In the genomic region with DNA sequence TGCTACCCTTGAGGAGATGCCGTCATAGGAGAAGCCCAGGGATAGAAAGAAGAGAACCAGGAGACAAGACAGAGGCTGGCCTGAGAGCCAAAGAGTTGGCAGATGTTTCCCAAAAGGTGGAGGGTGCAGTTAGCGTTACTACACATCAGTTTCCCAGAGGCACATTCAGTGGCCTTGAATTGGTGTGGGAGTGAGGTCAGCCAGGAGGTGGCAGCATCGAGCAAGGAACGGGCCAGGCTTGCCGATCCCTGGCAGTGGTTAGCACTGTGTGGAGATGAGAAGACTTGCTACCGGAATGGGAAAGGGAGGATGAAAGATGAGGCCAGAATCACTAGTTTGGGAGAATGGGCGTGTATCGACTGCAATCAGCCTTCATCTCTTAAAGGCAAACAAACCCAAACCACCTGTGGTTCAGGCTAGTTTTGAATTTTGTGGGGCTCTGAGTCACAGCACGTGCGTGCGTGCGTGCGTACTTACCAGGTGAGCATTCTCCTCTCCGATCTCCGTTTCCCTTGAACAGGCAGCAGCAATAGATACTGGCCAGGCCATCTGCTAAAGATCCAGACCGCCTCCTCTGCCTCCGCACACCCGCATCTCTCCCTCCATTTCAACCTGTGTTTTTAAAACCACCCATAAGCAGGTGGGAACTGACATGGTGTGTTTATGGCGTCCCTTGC, we compare ENCODE assay signal across 8 mouse cellular contexts. TPM values are rescaled to one million over a fixed set of nuclear protein-coding genes. Genes with fewer than 3 reads are reported as not detected.
DNase-seq lines count a peak whose midpoint lies in the region.

No protein-coding gene starts in this region.

- intact Hi-C loops in left cerebral cortex, postnatal 10 days (cut with DNase I) = loop anchor here (2.0 kb wide), 1 partner anchor 79 kb away; no protein-coding TSS in a partner anchor

- DNase-seq in T-cell, adult 2 months (ENCODE audit: low spot score) = peak; percentile 50
- DNase-seq in cerebellum, postnatal 10 days = peak; percentile 96 to 98
- DNase-seq in frontal cortex, postnatal 14 days (ENCODE audit: low spot score in 2 of 2) = peak; percentile 59 to 80
- DNase-seq in hindlimb bud, embryonic 11.5 days (ENCODE audit: extremely low spot score, low read depth, low spot score) = peak; percentile 41
- peak; percentile 72 to 84 for DNase-seq in left cerebral cortex, postnatal 10 days (ENCODE audit: extremely low spot score in 1 of 2, low spot score in 2 of 2)
- peak; percentile 76 for DNase-seq in mesoderm, embryonic 11.5 days (ENCODE audit: low read depth, low spot score)
- DNase-seq in right cerebral cortex, postnatal 4 days = peak; percentile 91
- peak; percentile 74 to 92 for DNase-seq in urinary bladder, postnatal 4 days (ENCODE audit: low spot score in 2 of 2)

RNA-seq across cellular contexts. Expression of gene Tnnt2, which starts 29.5 kb away (rescaled TPM):
- total RNA-seq in left cerebral cortex, postnatal 10 days (2021) = 1 to 10 TPM; 2.0 to 3.3 TPM

RNA-seq across cellular contexts. Expression of gene Lad1, which starts 47.3 kb away (rescaled TPM):
- total RNA-seq in left cerebral cortex, postnatal 10 days (2021) = under 1 TPM; 0.75 to 0.91 TPM

RNA-seq across cellular contexts. Expression of gene Pkp1, which starts 53.4 kb away (rescaled TPM):
- under 1 TPM; 0.16 to 0.19 TPM for total RNA-seq in left cerebral cortex, postnatal 10 days (2021)

Comparison
In these comparisons a context has a peak if more than half of its experiments do, and no peak if none do; other contexts are left out.
1. Peak in every context shown above with its lines: DNase-seq.
2. DNase-seq: peak in every context shown above with its lines; median percentile 97 in cerebellum, postnatal 10 days; 91 in right cerebral cortex, postnatal 4 days; 83 in urinary bladder, postnatal 4 days; 78 in left cerebral cortex, postnatal 10 days; 76 in mesoderm, embryonic 11.5 days; 70 in frontal cortex, postnatal 14 days; 50 in T-cell, adult 2 months; 41 in hindlimb bud, embryonic 11.5 days.